35 mouse cellular contexts compared by ENCODE assay signal in genomic region chr7:34324857-34325256, GRCm38 (mm10).
"Had no signal": no experiment of that assay in that cellular context is flagged by ENCODE, and none has a peak within 500 bp of the region (broad histone marks: within the 10 kb centered on the region; RNA-seq: fewer than 3 reads in every experiment).

No protein-coding gene starts in this region.

- DNase-seq: heart, postnatal 10 days; heart, postnatal 14 days; heart, postnatal 36 days; heart, postnatal 4 days; kidney, adult 11 months; kidney, adult 18-20 months; kidney, adult 2 months; kidney, adult 8-10 months; kidney, adult 9 months; kidney, postnatal 10 days; kidney, postnatal 14 days; kidney, postnatal 25 days; kidney, postnatal 36 days; kidney, postnatal 4 days; layer of hippocampus, adult 9-11 months; layer of hippocampus, postnatal 36 days had no signal

- H3K9ac ChIP-seq: heart, embryonic 12.5 days; heart, embryonic 13.5 days; heart, embryonic 15.5 days; hindbrain, embryonic 12.5 days; hindbrain, embryonic 13.5 days; hindbrain, embryonic 14.5 days; hindbrain, embryonic 15.5 days; intestine, embryonic 15.5 days; kidney, embryonic 15.5 days had no signal

- H3K4me3 ChIP-seq: heart, embryonic 10.5 days; heart, embryonic 12.5 days; heart, embryonic 13.5 days; heart, embryonic 15.5 days; hindbrain, embryonic 10.5 days; hindbrain, embryonic 12.5 days; hindbrain, embryonic 13.5 days; hindbrain, embryonic 15.5 days; intestine, embryonic 15.5 days; kidney, embryonic 15.5 days; layer of hippocampus, adult 2 months had no signal

- ATAC-seq: hindbrain, embryonic 16.5 days; hindbrain, postnatal 0 days; inflammation-experienced regulatory T-cells, adult 6 months; intestine, embryonic 15.5 days; intestine, embryonic 16.5 days; intestine, postnatal 0 days had no signal

- H3K9me3 ChIP-seq: hindbrain, embryonic 12.5 days; hindbrain, embryonic 13.5 days; hindbrain, embryonic 15.5 days; intestine, embryonic 15.5 days had no signal

- H3K4me1 ChIP-seq: hindbrain, embryonic 12.5 days; hindbrain, embryonic 15.5 days had no signal

- H3K27ac ChIP-seq: heart, embryonic 10.5 days; heart, embryonic 13.5 days; heart, embryonic 15.5 days; hindbrain, embryonic 10.5 days; hindbrain, embryonic 12.5 days; hindbrain, embryonic 13.5 days; hindbrain, embryonic 14.5 days; hindbrain, embryonic 15.5 days; hindbrain, postnatal 0 days; intestine, embryonic 15.5 days; kidney, embryonic 15.5 days; kidney, postnatal 0 days; layer of hippocampus, adult 2 months had no signal

- H3K4me2 ChIP-seq: heart, embryonic 11.5 days; heart, embryonic 12.5 days; heart, embryonic 13.5 days; heart, embryonic 15.5 days; hindbrain, embryonic 12.5 days; hindbrain, embryonic 13.5 days; hindbrain, embryonic 14.5 days; hindbrain, embryonic 15.5 days; intestine, embryonic 15.5 days; kidney, embryonic 15.5 days had no signal

- H3K27me3 ChIP-seq: heart, embryonic 12.5 days; heart, embryonic 13.5 days; heart, embryonic 15.5 days; hindbrain, embryonic 12.5 days; hindbrain, embryonic 13.5 days; hindbrain, embryonic 15.5 days; intestine, embryonic 15.5 days; kidney, embryonic 15.5 days had no signal

- H3K36me3 ChIP-seq: heart, embryonic 10.5 days; heart, embryonic 12.5 days; heart, embryonic 13.5 days; heart, embryonic 15.5 days; hindbrain, embryonic 10.5 days; hindbrain, embryonic 12.5 days; hindbrain, embryonic 13.5 days; hindbrain, embryonic 15.5 days; intestine, embryonic 15.5 days; kidney, embryonic 15.5 days had no signal
